Mouse (Mus musculus) spleen, postnatal 14 days (tissue): ENCODE measurements around the gene Coa4.

Source experiments
- DNase-seq, 2 experiments: peaks; one replicate each; pipeline ENCODE4 v3.0.0; 2021 to 2022; ENCODE audit warnings: low spot score in 2 of 2

Coa4 gene

DNA sequence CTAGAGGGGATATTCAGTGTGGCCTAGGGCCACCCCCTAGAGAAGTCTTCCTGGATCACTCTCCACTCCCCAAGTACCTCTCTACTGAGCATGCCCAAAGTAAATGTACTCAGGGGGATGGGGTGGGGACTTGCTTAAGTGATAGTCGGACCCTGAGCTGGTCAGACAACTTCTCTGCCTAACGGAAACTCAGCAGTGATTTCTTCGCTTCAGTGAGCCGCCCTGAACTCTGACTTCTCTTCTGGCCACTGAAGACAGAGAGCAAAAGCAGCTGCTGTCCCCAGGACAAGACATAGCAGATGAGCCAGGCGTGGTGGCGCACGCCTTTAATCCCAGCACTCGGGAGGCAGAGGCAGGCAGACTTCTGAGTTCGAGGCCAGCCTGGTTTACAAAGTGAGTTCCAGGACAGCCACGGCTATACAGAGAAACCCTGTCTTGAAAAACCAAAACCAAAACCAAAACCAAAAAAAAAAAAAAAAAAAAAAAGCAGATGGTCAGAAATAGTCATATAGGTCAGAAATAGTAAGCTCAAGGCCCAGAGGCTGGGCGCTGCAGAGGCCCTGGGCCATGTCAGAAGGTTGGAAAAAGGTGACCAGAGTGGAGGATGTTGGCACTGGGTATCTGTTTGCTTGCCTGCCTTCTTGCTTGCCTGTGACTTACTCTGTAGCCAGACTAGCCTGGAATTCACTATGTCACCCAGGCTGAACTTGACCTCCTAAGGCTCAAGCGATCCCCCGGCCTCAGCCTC lies 32.0 kb upstream of the Coa4 start:
- no peak for DNase-seq

GRCm38 (mm10) chr7:100506494-100506893 lies 30.4 kb upstream of the Coa4 start:
- no peak for DNase-seq

DNA sequence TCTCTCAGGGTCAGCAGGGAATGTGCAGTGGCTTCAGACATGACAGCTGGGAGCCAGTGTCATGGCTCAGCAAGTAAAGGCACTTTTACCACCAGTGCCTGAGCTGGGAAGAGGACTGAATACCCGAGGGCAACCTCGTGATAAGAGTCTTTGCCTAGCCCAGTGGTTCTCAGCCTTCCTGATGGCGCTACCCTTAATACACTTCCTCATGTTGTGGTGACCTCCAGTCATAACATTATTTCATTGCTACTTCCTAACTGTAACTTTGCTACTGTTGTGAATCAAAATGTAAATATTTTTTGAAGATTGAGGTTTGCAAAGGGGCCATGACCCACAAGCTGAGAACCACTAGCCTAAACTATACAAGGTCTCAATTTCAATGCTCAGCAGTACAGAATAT lies 28.2 kb upstream of the Coa4 start:
- no peak for DNase-seq

DNA sequence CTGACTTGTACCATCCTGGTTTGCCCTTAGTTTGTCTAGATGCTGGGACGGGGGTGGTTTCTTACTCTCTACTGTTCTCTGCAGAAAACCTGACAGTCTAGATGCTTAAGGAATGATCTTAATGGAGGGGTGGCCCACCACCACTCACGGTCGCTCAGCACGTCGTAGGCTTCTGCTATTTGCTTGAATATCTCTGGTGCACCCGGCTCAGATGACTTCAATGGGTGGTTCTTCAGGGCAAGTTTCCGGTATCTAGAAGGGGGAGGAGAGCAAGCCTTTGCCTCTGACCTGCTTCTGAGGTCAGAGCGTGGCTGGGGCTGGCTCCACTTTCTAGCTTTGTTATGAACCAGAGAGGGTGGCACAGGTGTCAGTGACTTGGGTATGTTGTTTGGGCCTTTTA lies 25.3 kb upstream of the Coa4 start:
- DNase-seq, result no peak

GRCm38 (mm10) chr7:100514573-100514972 lies 22.3 kb upstream of the Coa4 start, which contains the start of gene Dnajb13:
Dnajb13 (minus strand) TSS chr7:100514960.
- no peak for DNase-seq

GRCm38 (mm10) chr7:100520204-100520603 lies 16.7 kb upstream of the Coa4 start:
- DNase-seq, result no peak

DNA sequence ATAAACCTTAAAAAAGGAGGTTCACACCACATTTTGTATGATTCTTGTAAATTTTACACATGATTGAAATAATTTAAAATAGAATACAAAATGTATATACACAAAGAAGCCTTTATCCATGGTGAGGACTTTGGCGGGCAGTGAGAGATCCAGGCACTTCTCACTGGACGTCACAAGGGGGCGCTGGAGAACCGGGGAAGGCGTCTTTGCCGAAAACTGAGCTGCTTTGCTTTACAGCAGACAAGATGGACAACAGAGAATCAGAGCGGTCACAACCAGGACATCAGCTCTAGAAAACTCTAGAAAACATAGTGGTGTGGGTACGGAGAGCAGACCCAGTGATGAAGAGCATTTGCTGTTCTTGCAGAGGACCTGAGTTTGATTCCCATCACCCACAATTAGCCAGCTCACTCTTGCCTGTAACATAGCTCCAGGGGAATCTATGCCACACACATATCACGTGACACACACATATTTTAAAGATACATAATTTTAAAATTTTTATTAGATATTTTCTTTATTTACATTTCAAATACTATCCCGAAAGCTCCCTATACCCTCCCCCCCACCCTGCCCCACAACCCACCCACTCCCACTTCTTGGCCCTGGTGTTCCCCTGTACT lies 16.1 kb upstream of the Coa4 start:
- DNase-seq, result peak; percentile 69 to 83

GRCm38 (mm10) chr7:100522222-100522621 lies 14.6 kb upstream of the Coa4 start:
- no peak for DNase-seq

- no peak for DNase-seq
These were observed 12.2 kb upstream of the Coa4 start for GRCm38 (mm10) chr7:100524669-100525068.

- DNase-seq, result no peak
These were observed 6.1 kb upstream of the Coa4 start for GRCm38 (mm10) chr7:100530766-100531165.

DNA sequence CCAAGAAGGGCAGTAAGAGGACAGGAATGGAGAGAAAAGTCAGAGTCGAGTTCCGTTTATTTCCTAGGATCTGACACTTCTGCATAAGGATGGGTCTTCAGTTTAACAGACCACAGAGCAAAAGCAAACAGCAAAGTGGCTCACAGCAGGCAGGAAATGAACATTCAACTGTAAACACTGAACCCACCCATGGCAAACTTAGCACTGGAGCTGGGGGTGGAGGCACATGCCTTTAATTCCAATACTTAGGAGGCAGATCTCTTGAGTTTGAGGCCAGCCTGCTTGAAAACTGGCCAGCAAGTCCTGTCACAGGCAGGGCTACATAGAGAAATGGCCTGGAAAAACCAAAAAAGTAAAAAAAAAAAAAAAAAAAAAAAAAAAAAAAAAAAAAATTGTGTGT lies 3.4 kb upstream of the Coa4 start:
- DNase-seq, result no peak

DNA sequence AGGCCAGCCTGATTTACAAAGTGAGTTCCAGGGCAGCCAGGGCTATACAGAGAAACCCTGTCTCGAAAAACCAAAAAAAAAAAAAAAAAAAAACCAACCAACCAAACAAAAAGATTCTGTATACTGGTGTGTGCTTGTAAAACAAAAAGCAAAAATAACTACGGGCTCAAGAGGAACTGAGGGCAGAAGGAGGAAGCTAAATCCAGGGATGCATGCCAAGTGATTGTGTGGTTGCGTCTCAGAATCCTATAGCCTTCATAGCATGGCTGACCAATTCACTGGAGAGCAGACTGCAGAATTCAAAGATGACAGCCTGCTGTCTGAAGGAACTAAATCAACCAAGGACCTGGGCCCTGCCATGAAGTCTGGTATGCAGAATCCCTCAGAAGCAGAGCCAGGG lies 2.7 kb upstream of the Coa4 start:
- no peak for DNase-seq

- DNase-seq, result no peak
These were observed 1.0 kb upstream of the Coa4 start for GRCm38 (mm10) chr7:100535831-100536230.

DNA sequence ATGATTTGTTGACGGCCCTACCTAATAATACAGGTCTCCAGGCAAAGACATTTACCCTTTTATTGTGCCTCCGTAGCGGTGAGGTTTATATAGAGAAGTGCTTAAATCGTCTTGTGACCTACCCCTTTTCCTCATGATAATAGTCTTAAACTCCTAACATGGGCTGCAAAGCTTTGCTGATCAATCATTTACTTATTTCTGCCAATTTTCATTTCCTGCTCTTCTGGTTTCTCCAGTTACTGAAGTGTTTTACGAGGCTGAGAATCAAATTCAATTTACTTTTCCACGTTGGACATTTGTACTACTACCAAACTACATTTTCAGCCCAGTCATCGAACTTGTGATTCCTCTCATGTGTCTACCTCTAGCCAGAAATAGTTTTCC lies 640 bp downstream of the Coa4 start:
- no peak for DNase-seq

DNA sequence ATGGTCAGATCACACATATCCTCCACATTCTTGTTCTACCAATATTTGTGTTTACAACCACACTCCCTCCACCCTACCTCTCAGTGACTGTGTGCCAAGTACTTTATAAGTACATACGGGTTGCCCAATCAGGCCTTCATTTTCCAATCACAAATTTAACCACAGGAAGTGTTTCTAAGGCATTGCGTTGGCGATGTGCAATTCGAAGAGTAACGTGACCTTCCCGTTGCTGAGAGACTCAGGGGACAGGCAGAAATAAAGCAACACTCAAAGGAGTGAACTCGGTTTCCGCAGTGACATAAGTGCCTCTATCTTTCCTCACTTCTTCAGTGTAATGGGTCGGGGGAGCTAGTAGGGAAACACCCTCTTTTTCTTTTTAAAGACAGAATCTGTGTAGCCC lies 2.6 kb downstream of the Coa4 start:
- DNase-seq, result no peak

DNA sequence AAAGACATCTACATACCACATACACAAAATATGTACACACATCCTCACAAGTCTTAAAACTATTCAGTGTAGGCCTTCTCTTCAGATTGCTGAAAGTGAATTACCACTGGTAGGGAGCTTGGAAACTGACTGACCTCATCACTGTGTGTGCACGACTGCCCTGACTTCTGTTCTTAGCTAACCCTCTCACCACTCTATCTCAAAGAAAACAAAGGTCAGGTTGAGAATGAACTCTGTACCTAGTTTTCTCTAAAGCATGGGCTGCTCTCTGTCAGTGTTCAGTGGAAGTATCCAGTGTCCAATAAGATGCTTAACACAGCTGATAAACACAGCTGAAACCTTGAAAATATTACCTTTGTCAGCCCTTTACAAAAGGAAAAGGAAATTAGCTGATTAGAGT lies 7.6 kb downstream of the Coa4 start:
- DNase-seq, result no peak

- DNase-seq, result no peak
These were observed 10.8 kb downstream of the Coa4 start for GRCm38 (mm10) chr7:100547631-100548030.

- DNase-seq, result no peak
These were observed 12.9 kb downstream of the Coa4 start for GRCm38 (mm10) chr7:100549796-100550195.

- no peak for DNase-seq
These were observed 13.6 kb downstream of the Coa4 start for GRCm38 (mm10) chr7:100550338-100551007.

DNA sequence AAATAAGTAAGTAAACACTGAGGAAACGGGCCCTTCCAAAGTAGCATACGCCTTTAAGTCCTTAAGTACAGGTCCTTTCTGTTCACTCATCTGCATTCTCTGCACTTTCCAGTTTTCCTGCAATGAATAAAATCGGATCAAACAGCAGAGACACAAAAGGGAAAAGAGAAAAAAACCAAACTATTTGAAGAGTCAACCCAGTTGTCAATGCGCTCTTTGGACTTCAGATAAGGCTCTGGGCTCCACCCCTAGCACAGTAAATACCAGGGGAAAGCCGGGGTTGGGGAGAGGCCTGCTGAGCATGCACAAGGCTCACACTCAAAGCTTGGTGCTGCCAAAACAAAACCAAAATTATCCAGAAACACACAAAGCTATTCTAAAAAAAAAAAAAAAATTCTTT lies 18.1 kb downstream of the Coa4 start:
- no peak for DNase-seq

DNA sequence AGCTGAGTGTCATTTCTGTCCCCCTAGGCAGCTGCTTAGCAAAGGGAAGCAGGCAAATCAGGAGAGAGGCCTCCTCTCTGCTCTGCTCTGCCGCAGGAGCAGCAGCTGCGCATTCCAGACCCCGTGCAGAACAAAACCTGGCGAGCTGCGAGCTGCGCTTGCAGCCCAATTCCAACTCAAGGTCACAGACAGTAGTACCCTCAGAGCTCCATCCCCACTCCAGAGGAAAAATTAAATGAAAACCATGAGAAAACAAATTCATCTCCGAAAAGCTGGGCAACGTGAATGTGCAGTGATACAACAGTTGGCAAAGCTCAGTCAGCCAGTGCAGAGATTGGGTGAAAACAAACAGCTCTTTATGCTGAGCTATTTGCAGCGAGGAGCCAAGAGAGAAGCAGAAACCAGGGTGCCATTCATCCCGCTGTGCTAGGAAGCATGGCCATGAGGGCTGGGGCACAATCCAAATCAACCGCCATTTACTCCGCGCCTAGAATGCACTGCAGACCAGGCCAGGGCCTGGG lies 18.6 kb downstream of the Coa4 start:
- no peak for DNase-seq

- DNase-seq, result no peak
These were observed 20.4 kb downstream of the Coa4 start for GRCm38 (mm10) chr7:100557241-100557640.

GRCm38 (mm10) chr7:100559331-100559730 lies 22.5 kb downstream of the Coa4 start:
- DNase-seq, result no peak
